Mouse (Mus musculus): ENCODE results near the gene Polr3g. TPM values are rescaled to one million over a fixed set of nuclear protein-coding genes. Genes with fewer than 3 reads are reported as not detected.
A peak's percentile ranks its signal among the peaks of the same experiment; 100 is the strongest.
"Not testable (repeated sequence)": the region's sequence is repeated elsewhere in the genome, so short reads cannot be mapped to it uniquely, and the experiment has no call there.

The Polr3g gene
- polyA plus RNA-seq, 1 experiment from 2014 or later: 15.8 TPM

DNA sequence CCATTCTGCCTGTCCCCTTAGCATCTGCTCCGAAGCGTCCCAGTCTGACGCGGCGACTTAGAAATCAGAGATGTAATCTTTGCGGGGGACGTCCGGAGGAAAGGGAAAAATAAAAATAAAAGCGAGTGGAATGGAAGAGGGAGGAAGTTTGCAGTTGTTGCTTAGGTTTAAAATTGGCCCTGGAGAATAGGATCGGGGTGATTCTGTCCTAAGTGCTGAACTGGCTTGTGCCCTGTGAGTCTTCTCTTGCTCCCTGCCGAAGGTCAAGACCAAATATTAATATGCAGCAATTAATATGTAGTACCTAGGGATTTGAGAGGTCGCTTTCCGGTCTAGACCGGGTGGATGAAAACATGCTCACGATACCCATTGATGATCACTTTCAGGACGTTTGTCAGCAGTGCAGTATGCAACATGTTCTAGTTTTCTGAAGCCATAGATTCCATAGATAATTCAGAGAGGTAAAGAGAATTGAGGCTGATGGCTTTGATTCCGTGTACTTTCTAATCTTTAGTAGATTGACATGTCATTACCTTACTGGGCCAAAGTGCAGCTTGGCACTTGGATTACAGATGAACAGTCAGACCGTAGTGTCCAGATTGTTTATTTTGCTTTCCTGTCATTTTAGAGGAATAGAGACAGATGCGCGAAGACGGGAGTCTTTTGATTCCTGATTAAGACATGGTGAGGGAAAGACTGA, 52.6 kb downstream of the Polr3g start:
- H3K27ac ChIP-seq (replicated peaks in 1 of 2; ENCODE audit: control insufficient read depth in 1 of 2, insufficient read depth in 1 of 2, low read depth in 2 of 2, low read length in 2 of 2): peak overlapping the region; percentile 88 to 93

DNA sequence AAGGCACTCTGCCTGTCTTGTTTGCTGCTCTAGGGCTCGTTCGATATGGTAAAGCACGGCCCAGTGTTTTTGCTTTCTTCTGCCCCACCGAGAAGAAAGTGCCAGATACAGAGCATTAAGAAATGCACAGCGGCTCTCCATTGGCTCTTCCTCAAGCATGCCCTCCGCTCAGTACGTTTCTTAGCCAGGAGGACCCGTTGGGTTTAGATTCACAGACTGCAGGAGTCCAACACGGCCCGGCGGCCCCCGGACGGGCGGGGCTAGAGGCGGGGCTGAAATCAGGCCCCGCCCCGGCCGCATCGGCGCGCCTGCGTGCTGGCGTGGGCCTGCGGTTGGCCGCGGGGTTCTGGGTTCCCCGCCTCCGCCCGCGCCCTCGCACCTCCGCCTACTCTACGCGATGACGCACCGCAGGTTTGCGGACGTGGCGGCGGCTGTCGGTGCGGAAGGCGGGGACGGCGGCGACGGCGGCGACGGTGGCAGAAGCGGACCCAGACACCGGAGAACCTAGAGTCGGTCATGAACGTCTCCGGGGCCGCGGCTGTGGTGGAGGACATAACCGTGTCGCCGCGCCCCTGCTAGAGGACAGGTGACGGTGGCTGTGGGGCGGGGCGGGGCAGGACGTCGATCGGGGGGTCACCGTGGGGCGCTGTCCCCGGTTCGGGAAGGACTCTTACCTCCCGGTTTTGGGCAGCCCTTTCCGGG, 53.3 kb downstream of the Polr3g start, which contains the start of gene Lysmd3:
Gene Lysmd3, plus strand, starts transcription at position 313 of the 702 bp plus-strand sequence.
- Histone ChIP-seq H3K4me2 (ENCODE audit: low read length) (peak within 1 kb of the TSS; percentile 79), H3K9me3 (ENCODE audit: control insufficient read depth, low read length) (no peaks in the 10 kb centered on the region), H3K36me3 (ENCODE audit: control insufficient read depth, insufficient read depth, low read length) (0 out of 2 replicates have a peak, but pooled peaks cover 3% of the 10 kb centered on the region), H3K9ac (ENCODE audit: low read length) (peak within 1 kb of the TSS; percentile 79), H3K4me3 (ENCODE audit: control insufficient read depth in 1 of 2, insufficient read depth in 1 of 2, low read depth in 1 of 2, low read length in 2 of 2) (peak within 1 kb of the TSS; percentile 78 to 91), H3K27ac (replicated peaks in 1 of 2; ENCODE audit: control insufficient read depth in 1 of 2, insufficient read depth in 1 of 2, low read depth in 2 of 2, low read length in 2 of 2) (peak within 1 kb of the TSS; percentile 93 to 98), H3K27me3 (ENCODE audit: control insufficient read depth, insufficient read depth, low read length) (no peaks in the 10 kb centered on the region), H3K4me1 (ENCODE audit: control insufficient read depth in 2 of 2, insufficient read depth in 2 of 2, low read length in 2 of 2) (peaks cover 0 to 15% of the 10 kb centered on the region in 2 experiments; a peak in 2 of 4 replicates)
- under 1% methylated on average over 69 of the region's 73 CpGs for WGBS
- peak; percentile 100 for ATAC-seq (ENCODE audit: insufficient number of reproducible peaks, insufficient read depth, low FRiP score, low read depth)

More for the DNA sequence above, 52.6 kb downstream of the Polr3g start:
- Histone ChIP-seq H3K4me3 (ENCODE audit: control insufficient read depth in 1 of 2, insufficient read depth in 1 of 2, low read depth in 1 of 2, low read length in 2 of 2) (peak overlapping the region; percentile 78 to 91), H3K27me3 (ENCODE audit: control insufficient read depth, insufficient read depth, low read length) (no peaks in the 10 kb centered on the region), H3K4me2 (ENCODE audit: low read length) (peak overlapping the region; percentile 79), H3K9me3 (ENCODE audit: control insufficient read depth, low read length) (no peaks in the 10 kb centered on the region), H3K36me3 (ENCODE audit: control insufficient read depth, insufficient read depth, low read length) (0 out of 2 replicates have a peak, but pooled peaks cover 3% of the 10 kb centered on the region), H3K9ac (ENCODE audit: low read length) (peak overlapping the region; percentile 79), H3K4me1 (ENCODE audit: control insufficient read depth in 2 of 2, insufficient read depth in 2 of 2, low read length in 2 of 2) (peaks cover 0 to 15% of the 10 kb centered on the region in 2 experiments; a peak in 2 of 4 replicates)
- ATAC-seq (ENCODE audit: insufficient number of reproducible peaks, insufficient read depth, low FRiP score, low read depth): no peak
- WGBS: 5% methylated on average over 21 of the region's 21 CpGs

DNA sequence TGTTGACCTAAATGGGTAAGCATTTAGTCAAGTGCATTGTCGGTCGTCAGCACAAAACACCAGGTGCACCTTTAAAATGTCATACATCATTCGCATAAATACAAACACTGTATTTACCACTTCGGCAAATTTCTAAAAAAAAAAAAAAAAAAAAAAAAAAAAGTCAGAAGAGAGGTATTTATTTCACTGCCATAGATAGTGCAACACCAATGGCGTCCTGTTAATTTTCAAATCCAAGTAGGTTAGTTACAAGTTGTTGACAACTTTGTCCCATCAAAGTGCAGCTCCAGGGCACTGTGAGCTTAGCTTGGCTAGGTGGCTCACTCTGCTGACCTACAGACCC, 53.8 kb downstream of the Polr3g start:
- H3K4me2 ChIP-seq (ENCODE audit: low read length): peak overlapping the region; percentile 72
- peak overlapping the region; percentile 78 to 91 for H3K4me3 ChIP-seq (ENCODE audit: control insufficient read depth in 1 of 2, insufficient read depth in 1 of 2, low read depth in 1 of 2, low read length in 2 of 2)
- no peaks in the 10 kb centered on the region for H3K9me3 ChIP-seq (ENCODE audit: control insufficient read depth, low read length)
- H3K27ac ChIP-seq (replicated peaks in 1 of 2; ENCODE audit: control insufficient read depth in 1 of 2, insufficient read depth in 1 of 2, low read depth in 2 of 2, low read length in 2 of 2): peak overlapping the region; percentile 93 to 98
- H3K9ac ChIP-seq (ENCODE audit: low read length): peak overlapping the region; percentile 79
- H3K36me3 ChIP-seq (ENCODE audit: control insufficient read depth, insufficient read depth, low read length): 0 out of 2 replicates have a peak, but pooled peaks cover 3% of the 10 kb centered on the region
- H3K4me1 ChIP-seq (ENCODE audit: control insufficient read depth in 2 of 2, insufficient read depth in 2 of 2, low read length in 2 of 2): peaks cover 0 to 15% of the 10 kb centered on the region in 2 experiments; a peak in 2 of 4 replicates
- 20% methylated on average over 5 of the region's 5 CpGs for WGBS
- ATAC-seq (ENCODE audit: insufficient number of reproducible peaks, insufficient read depth, low FRiP score, low read depth): no peak
- H3K27me3 ChIP-seq (ENCODE audit: control insufficient read depth, insufficient read depth, low read length): no peaks in the 10 kb centered on the region

DNA sequence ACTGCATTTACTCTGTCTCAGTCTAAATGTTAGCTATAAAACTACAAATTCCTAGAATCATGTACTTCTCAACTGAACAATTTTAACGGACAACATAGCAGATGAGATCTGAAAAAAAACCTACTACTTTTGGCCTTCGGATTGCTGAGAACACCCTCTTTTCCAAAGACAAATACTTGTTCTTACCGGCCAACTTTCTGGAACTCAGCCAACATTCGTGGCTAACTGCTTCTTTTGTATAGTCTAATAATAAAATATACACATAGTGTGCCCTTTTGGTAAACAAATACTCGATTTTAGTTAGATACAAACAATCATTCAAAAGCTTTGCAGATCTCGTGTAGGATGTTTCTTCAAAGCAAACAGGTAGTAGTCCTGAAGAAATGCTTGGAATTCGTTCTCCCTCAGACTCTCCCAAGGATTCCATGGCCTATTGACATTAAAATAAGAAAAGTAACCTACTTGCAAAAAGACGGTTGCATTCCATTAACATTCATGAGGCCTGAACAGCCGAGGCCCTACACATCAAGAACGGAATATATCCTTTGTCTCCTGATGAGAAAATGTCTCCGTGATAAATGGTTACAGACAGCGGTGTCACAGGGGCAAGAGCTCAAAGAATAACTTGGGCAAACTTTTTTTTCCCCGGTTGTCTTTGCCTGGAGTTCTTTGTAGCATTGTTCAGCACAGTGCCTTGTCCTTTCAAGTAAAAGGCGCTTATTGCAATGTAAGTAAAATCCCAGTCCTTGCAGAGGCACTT, 54.5 kb downstream of the Polr3g start:
- ATAC-seq (ENCODE audit: insufficient number of reproducible peaks, insufficient read depth, low FRiP score, low read depth): no peak
- Histone ChIP-seq H3K27ac (replicated peaks in 1 of 2; ENCODE audit: control insufficient read depth in 1 of 2, insufficient read depth in 1 of 2, low read depth in 2 of 2, low read length in 2 of 2) (0 out of 4 replicates have a peak overlapping the region, but pooled peaks have one; percentile 27 to 93), H3K4me1 (ENCODE audit: control insufficient read depth in 2 of 2, insufficient read depth in 2 of 2, low read length in 2 of 2) (peaks cover 0 to 15% of the 10 kb centered on the region in 2 experiments; a peak in 2 of 4 replicates), H3K27me3 (ENCODE audit: control insufficient read depth, insufficient read depth, low read length) (no peaks in the 10 kb centered on the region), H3K9me3 (ENCODE audit: control insufficient read depth, low read length) (no peaks in the 10 kb centered on the region), H3K36me3 (ENCODE audit: control insufficient read depth, insufficient read depth, low read length) (0 out of 2 replicates have a peak, but pooled peaks cover 3% of the 10 kb centered on the region), H3K9ac (ENCODE audit: low read length) (no peak overlapping the region), H3K4me2 (ENCODE audit: low read length) (peak overlapping the region; percentile 72), H3K4me3 (ENCODE audit: control insufficient read depth in 1 of 2, insufficient read depth in 1 of 2, low read depth in 1 of 2, low read length in 2 of 2) (no peak overlapping the region)
- 44% methylated on average over 14 of the region's 14 CpGs for WGBS

DNA sequence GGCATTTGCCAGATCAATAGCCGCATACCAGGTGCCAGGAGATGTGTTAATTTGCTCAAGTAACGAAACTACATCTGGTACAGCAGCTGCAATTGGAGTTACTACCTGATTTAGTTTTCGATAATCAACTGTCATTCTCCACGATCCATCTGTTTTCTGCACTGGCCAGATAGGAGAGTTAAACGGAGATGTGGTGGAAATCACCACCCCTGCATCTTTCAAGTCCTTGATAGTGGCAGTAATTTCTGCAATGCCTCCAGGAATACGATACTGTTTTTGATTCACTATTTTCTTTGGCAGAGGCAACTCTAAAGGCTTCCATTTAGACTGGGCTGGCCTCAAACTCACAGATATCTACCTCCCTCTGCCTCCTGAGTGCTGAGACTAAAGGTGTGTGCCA, 60.4 kb downstream of the Polr3g start:
- not testable (repeated sequence) for H3K27me3 ChIP-seq (ENCODE audit: control insufficient read depth, insufficient read depth, low read length); H3K4me1 ChIP-seq (ENCODE audit: control insufficient read depth in 2 of 2, insufficient read depth in 2 of 2, low read length in 2 of 2); H3K4me3 ChIP-seq (ENCODE audit: control insufficient read depth in 1 of 2, insufficient read depth in 1 of 2, low read depth in 1 of 2, low read length in 2 of 2); H3K36me3 ChIP-seq (ENCODE audit: control insufficient read depth, insufficient read depth, low read length); ATAC-seq (ENCODE audit: insufficient number of reproducible peaks, insufficient read depth, low FRiP score, low read depth); H3K4me2 ChIP-seq (ENCODE audit: low read length); H3K9me3 ChIP-seq (ENCODE audit: control insufficient read depth, low read length); H3K27ac ChIP-seq (replicated peaks in 1 of 2; ENCODE audit: control insufficient read depth in 1 of 2, insufficient read depth in 1 of 2, low read depth in 2 of 2, low read length in 2 of 2); H3K9ac ChIP-seq (ENCODE audit: low read length)
- 67% methylated on average over 4 of the region's 6 CpGs for WGBS

DNA sequence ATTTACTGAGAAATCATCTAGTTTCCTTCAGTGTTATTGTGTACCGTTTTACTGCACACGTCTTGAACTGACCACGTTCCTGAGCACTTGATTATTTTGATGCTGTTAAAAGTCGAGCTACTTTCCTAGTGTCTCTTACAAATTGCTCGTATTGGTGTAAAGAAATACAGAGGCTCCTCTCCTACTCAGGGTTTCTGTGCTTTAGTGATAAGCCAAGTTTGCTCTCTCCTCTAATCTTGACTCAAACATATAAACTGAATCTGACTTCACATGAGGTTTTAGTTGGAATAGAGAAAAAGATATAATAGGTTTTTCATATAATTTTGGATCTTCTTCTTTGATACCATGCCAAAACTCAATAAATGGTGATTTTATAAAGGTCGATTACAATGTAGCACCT, 64.5 kb downstream of the Polr3g start:
- WGBS: 76% methylated on average over 6 of the region's 6 CpGs
- Histone ChIP-seq H3K27ac (replicated peaks in 1 of 2; ENCODE audit: control insufficient read depth in 1 of 2, insufficient read depth in 1 of 2, low read depth in 2 of 2, low read length in 2 of 2) (no peak overlapping the region), H3K9ac (ENCODE audit: low read length) (no peak overlapping the region), H3K4me2 (ENCODE audit: low read length) (no peak overlapping the region), H3K27me3 (ENCODE audit: control insufficient read depth, insufficient read depth, low read length) (no peaks in the 10 kb centered on the region), H3K9me3 (ENCODE audit: control insufficient read depth, low read length) (no peaks in the 10 kb centered on the region), H3K36me3 (ENCODE audit: control insufficient read depth, insufficient read depth, low read length) (no peaks in the 10 kb centered on the region), H3K4me1 (ENCODE audit: control insufficient read depth in 2 of 2, insufficient read depth in 2 of 2, low read length in 2 of 2) (no peaks in the 10 kb centered on the region), H3K4me3 (ENCODE audit: control insufficient read depth in 1 of 2, insufficient read depth in 1 of 2, low read depth in 1 of 2, low read length in 2 of 2) (no peak overlapping the region)
- ATAC-seq (ENCODE audit: insufficient number of reproducible peaks, insufficient read depth, low FRiP score, low read depth): no peak

DNA sequence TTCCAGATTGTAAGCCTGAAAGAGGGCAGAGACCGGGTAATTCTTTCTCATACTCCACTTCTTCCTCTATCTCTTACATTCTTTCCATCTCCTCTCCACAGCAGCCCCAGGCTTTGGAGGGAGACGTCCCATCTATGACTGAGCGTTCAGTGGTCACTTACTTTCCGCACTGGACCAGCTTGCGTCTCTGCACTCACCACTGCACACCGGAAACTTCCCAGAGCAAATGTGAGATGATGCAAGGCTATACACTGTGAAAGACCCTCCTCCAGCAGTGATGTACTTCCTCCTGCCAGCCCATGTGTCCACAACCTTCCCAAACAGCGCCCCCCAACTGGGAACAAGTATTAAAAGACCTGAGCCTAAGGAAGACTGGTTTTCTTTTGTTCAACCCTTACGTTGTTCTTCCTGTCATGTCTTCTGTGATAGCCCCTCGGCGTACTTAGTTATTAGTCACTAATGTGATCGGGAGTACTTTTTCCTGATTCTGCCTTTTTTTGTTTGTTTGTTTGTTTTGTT, 66.7 kb downstream of the Polr3g start:
- no peaks in the 10 kb centered on the region for H3K27me3 ChIP-seq (ENCODE audit: control insufficient read depth, insufficient read depth, low read length)
- no peak overlapping the region for H3K4me2 ChIP-seq (ENCODE audit: low read length)
- H3K9me3 ChIP-seq (ENCODE audit: control insufficient read depth, low read length): no peaks in the 10 kb centered on the region
- no peak overlapping the region for H3K27ac ChIP-seq (replicated peaks in 1 of 2; ENCODE audit: control insufficient read depth in 1 of 2, insufficient read depth in 1 of 2, low read depth in 2 of 2, low read length in 2 of 2)
- no peak overlapping the region for H3K4me3 ChIP-seq (ENCODE audit: control insufficient read depth in 1 of 2, insufficient read depth in 1 of 2, low read depth in 1 of 2, low read length in 2 of 2)
- WGBS: 80% methylated on average over 11 of the region's 11 CpGs
- no peaks in the 10 kb centered on the region for H3K4me1 ChIP-seq (ENCODE audit: control insufficient read depth in 2 of 2, insufficient read depth in 2 of 2, low read length in 2 of 2)
- H3K36me3 ChIP-seq (ENCODE audit: control insufficient read depth, insufficient read depth, low read length): no peaks in the 10 kb centered on the region
- H3K9ac ChIP-seq (ENCODE audit: low read length): no peak overlapping the region
- no peak for ATAC-seq (ENCODE audit: insufficient number of reproducible peaks, insufficient read depth, low FRiP score, low read depth)
